Mouse (Mus musculus) embryonic facial prominence, embryonic 13.5 days (tissue): ENCODE results near the gene Adgrg3. TPM values are rescaled to one million over a fixed set of nuclear protein-coding genes. Genes with fewer than 3 reads are reported as not detected.
"Not testable (repeated sequence)": the region's sequence is repeated elsewhere in the genome, so short reads cannot be mapped to it uniquely, and the experiment has no call there.

Source experiments
- ATAC-seq: fragments of 200-750 bp; cut with Nextera tagmentation; 2 replicates; pipeline ENCODE4 v1.8.0; 2017; ENCODE audit warnings: low read depth; ENCODE audit not compliant: insufficient number of reproducible peaks, insufficient read depth, low FRiP score, low TSS enrichment
- H3K27ac ChIP-seq: fragments of 300-500 bp; sonication (generic); 2 replicates; pipeline ENCODE4 v1.5.1; 2015; ENCODE audit warnings: moderate library complexity, mild to moderate bottlenecking, inconsistent platforms
- H3K27me3 ChIP-seq: fragments of 300-500 bp; sonication (generic); 2 replicates; pipeline ENCODE4 v1.6.1; 2015; ENCODE audit warnings: mild to moderate bottlenecking, inconsistent platforms
- H3K36me3 ChIP-seq: fragments of 300-500 bp; sonication (generic); 2 replicates; pipeline ENCODE4 v1.6.1; 2015; ENCODE audit warnings: mild to moderate bottlenecking, inconsistent platforms
- H3K4me1 ChIP-seq: fragments of 300-500 bp; sonication (generic); 2 replicates; pipeline ENCODE4 v1.6.1; 2015; ENCODE audit warnings: inconsistent platforms
- H3K4me2 ChIP-seq: fragments of 300-500 bp; sonication (generic); 2 replicates; pipeline ENCODE4 v1.6.1; 2015; ENCODE audit warnings: moderate library complexity, mild to moderate bottlenecking, inconsistent platforms
- H3K4me3 ChIP-seq: fragments of 300-500 bp; sonication (generic); 2 replicates; pipeline ENCODE4 v1.5.1; 2015; ENCODE audit warnings: mild to moderate bottlenecking, inconsistent platforms
- H3K9ac ChIP-seq: fragments of 300-500 bp; sonication (generic); 2 replicates; pipeline ENCODE4 v1.6.1; 2015; ENCODE audit warnings: mild to moderate bottlenecking, inconsistent platforms
- H3K9me3 ChIP-seq: fragments of 300-500 bp; sonication (generic); 2 replicates; pipeline ENCODE4 v1.6.1; 2016; ENCODE audit warnings: inconsistent platforms
- WGBS: fragments of 180-500 bp; shearing (Covaris S2); methylation state at CpG from one replicate; pipeline ENCODE4 v1.1.7; 2015; ENCODE audit warnings: mixed read lengths; 5-methylcytosine and 5-hydroxymethylcytosine counted together
- polyA plus RNA-seq: library from polyadenylated mRNA; unstranded; fragments of >200 nt; fragmentation: Nextera tagmentation; extraction: Ambion mirVana; gene quantifications from 2 replicates; pipeline ENCODE4 v1.2.1, GENCODE M21; 2015

Adgrg3 gene
- polyA plus RNA-seq, 1 experiment from 2014 or later, result 2.8 TPM

GRCm38 (mm10) chr8:95001655-95002054 is 15.8 kb upstream of the Adgrg3 start:
- H3K9ac ChIP-seq, result no peak overlapping the region
- H3K4me1 ChIP-seq, result peaks cover 11% of the 10 kb centered on the region
- H3K4me2 ChIP-seq, result no peak overlapping the region
- H3K4me3 ChIP-seq, result no peak overlapping the region
- WGBS, result 10% methylated on average over 7 of the region's 7 CpGs
- no peaks in the 10 kb centered on the region for H3K36me3 ChIP-seq
- H3K9me3 ChIP-seq, result no peaks in the 10 kb centered on the region
- no peak for ATAC-seq
- H3K27me3 ChIP-seq, result no peaks in the 10 kb centered on the region; the same call in 1 of the 2 replicates
- H3K27ac ChIP-seq, result no peak overlapping the region

DNA sequence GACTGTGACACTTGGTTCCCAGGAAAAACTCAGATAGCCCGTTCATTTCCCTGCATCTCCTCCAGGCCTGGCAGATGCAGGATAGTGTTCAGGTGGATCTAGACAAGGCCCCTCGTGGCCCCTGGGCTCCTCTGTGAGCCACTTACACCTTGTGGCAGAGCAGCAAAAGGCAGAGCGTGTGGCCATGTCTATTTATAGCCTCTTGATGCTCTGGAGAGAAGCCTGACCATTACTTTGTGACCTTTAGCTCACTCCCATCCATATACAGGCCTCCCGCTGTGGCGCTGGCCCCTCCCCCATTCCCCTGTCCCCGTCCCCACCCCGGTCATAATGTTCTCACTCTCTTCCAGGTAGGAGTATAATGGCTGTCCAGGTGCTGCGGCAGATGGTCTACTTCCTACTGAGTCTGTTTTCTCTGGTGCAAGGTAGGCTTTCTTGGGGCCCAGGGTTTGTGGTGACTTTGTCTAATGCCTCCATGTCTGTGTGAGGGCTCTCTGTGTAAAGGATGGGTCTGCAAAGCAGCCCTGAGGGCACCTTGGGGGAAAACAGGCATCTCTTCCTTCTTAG is 15.3 kb upstream of the Adgrg3 start:
- Histone ChIP-seq H3K4me2 (no peak overlapping the region), H3K27me3 (no peaks in the 10 kb centered on the region; the same call in 1 of the 2 replicates), H3K36me3 (no peaks in the 10 kb centered on the region), H3K9me3 (no peaks in the 10 kb centered on the region), H3K27ac (no peak overlapping the region), H3K4me3 (no peak overlapping the region), H3K4me1 (peaks cover 11% of the 10 kb centered on the region), H3K9ac (no peak overlapping the region)
- WGBS, result 57% methylated on average over 8 of the region's 8 CpGs
- ATAC-seq, result no peak

GRCm38 (mm10) chr8:95012442-95012919 is 5.0 kb upstream of the Adgrg3 start:
- ATAC-seq, result no peak
- Histone ChIP-seq H3K4me2 (no peak overlapping the region), H3K27me3 (no peaks in the 10 kb centered on the region), H3K4me3 (no peak overlapping the region), H3K36me3 (no peaks in the 10 kb centered on the region; the same call in 1 of the 2 replicates), H3K9me3 (no peaks in the 10 kb centered on the region), H3K4me1 (no peaks in the 10 kb centered on the region), H3K27ac (no peak overlapping the region), H3K9ac (no peak overlapping the region)
- 77% methylated on average over 15 of the region's 15 CpGs for WGBS

DNA sequence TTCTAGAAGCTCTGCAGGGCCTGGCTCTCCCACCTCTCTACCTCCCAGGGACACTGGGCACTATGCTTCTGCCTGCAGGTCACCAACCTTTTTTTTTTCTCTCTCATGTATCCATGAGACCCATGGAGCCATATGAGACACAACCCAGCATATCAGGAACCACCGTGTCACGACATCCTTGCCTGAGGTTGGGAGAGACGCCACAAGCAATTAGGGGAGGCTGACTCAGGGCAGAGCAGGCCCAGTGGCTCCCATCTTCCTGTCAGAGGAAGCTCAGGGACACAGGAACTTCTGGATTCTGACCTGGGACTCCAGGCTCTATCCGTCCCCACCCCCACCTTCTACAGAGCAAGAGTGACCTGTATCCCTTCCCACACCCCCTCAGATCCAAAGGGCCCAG is 1.6 kb upstream of the Adgrg3 start:
- Histone ChIP-seq H3K9me3 (no peaks in the 10 kb centered on the region), H3K4me3 (no peak overlapping the region), H3K27ac (no peak overlapping the region), H3K36me3 (no peaks in the 10 kb centered on the region), H3K9ac (no peak overlapping the region), H3K27me3 (no peaks in the 10 kb centered on the region), H3K4me1 (no peaks in the 10 kb centered on the region), H3K4me2 (no peak overlapping the region)
- 65% methylated on average over 4 of the region's 4 CpGs for WGBS
- no peak for ATAC-seq

GRCm38 (mm10) chr8:95016684-95017083 is 808 bp upstream of the Adgrg3 start:
- H3K9ac ChIP-seq, result no peak overlapping the region
- WGBS, result 63% methylated on average over 4 of the region's 4 CpGs
- no peaks in the 10 kb centered on the region for H3K27me3 ChIP-seq
- H3K36me3 ChIP-seq, result no peaks in the 10 kb centered on the region
- H3K27ac ChIP-seq, result no peak overlapping the region
- no peaks in the 10 kb centered on the region for H3K4me1 ChIP-seq
- H3K4me2 ChIP-seq, result no peak overlapping the region
- no peak for ATAC-seq
- H3K4me3 ChIP-seq, result no peak overlapping the region
- H3K9me3 ChIP-seq, result no peaks in the 10 kb centered on the region

- 85% methylated on average over 9 of the region's 9 CpGs for WGBS
Measured at GRCm38 (mm10) chr8:95017969-95018635, 610 bp downstream of the Adgrg3 start.

DNA sequence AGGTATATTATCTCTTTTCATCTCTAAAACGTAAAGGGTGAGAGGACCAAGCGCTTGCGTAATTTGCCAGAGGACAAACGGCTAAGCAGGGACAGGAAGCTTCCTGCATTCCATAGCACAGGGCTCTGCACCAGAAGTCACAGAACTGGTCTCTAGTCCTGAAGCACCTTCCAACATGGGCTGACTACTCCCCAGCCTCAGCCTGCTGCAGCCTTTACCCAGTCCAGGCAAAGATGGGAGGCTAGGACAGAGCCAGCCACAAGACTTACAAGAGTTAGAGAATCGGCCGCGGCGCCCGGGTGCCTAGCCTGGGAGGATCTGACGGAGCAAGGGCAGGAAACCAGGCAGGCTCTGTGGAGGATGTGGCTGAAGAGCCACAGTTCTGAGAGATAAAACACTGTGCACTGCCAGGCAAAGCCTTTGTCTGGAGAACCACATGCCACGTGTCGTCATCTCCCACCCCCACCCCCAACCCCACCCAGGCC is 2.8 kb downstream of the Adgrg3 start:
- WGBS, result 66% methylated on average over 12 of the region's 12 CpGs
- no peak for ATAC-seq
- Histone ChIP-seq H3K9ac (no peak overlapping the region), H3K9me3 (no peaks in the 10 kb centered on the region), H3K4me1 (no peaks in the 10 kb centered on the region), H3K27me3 (no peaks in the 10 kb centered on the region), H3K4me3 (no peak overlapping the region), H3K27ac (peak overlapping the region; percentile 49; the same call in 1 of the 2 replicates), H3K4me2 (no peak overlapping the region), H3K36me3 (no peaks in the 10 kb centered on the region)

More at GRCm38 (mm10) chr8:95017969-95018635, 610 bp downstream of the Adgrg3 start:
- ATAC-seq, result 0 out of 2 replicates have a peak, but pooled peaks have one; percentile 6
- Histone ChIP-seq H3K27ac (no peak overlapping the region), H3K9me3 (no peaks in the 10 kb centered on the region), H3K4me3 (no peak overlapping the region), H3K4me2 (no peak overlapping the region), H3K27me3 (no peaks in the 10 kb centered on the region), H3K4me1 (no peaks in the 10 kb centered on the region), H3K36me3 (no peaks in the 10 kb centered on the region), H3K9ac (no peak overlapping the region)

- ATAC-seq, result no peak
- Histone ChIP-seq H3K4me1 (no peaks in the 10 kb centered on the region), H3K27me3 (no peaks in the 10 kb centered on the region), H3K9ac (no peak overlapping the region), H3K27ac (no peak overlapping the region), H3K4me3 (no peak overlapping the region), H3K9me3 (no peaks in the 10 kb centered on the region), H3K36me3 (no peaks in the 10 kb centered on the region), H3K4me2 (no peak overlapping the region)
- WGBS, result 78% methylated on average over 10 of the region's 10 CpGs
Measured at GRCm38 (mm10) chr8:95020821-95021220, 3.3 kb downstream of the Adgrg3 start.

DNA sequence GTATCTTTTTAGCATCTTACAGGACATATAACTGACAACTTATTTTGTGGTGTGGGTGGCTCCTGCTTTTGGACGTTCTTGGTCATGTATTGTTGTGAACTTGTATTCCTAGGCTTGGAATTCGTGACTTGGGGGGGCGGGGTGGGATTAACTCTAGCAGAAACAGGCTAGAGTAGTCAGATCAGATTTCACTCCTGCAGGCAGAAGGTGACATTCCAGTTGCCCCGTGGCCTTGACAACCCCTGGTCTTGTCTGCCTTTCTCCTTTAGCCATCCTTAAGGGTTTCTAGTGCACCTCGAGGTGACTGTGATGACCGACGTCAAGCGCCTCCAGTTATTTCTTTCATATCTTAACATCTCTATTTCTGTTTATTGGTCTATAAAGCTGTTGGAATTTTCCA is 5.7 kb downstream of the Adgrg3 start:
- Histone ChIP-seq H3K9ac (no peak overlapping the region), H3K36me3 (no peaks in the 10 kb centered on the region), H3K27me3 (no peaks in the 10 kb centered on the region), H3K4me3 (no peak overlapping the region), H3K27ac (no peak overlapping the region), H3K9me3 (no peaks in the 10 kb centered on the region), H3K4me1 (no peaks in the 10 kb centered on the region), H3K4me2 (no peak overlapping the region)
- 19% methylated on average over 8 of the region's 8 CpGs for WGBS
- no peak for ATAC-seq

DNA sequence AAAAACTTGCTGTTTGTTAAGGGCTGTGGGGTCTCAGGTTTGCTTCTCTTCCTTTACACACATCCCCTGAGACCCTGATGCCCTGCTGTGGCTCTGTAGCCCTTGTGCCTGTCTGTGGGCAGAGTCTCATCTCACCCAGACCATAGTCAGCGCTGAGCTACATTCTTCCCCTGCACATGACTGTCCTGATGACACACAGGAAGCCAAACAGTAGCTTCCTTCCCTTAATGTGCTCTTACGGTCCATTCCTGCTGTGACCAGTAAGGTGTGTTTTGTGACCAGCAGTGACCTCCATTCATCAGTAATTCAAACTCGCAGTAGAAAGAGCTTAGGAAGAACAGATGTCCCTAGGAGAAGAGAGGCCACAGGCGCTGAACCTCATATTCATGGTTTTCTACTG is 6.9 kb downstream of the Adgrg3 start:
- WGBS, result 80% methylated on average over 4 of the region's 4 CpGs
- ATAC-seq, result no peak
- no peak overlapping the region for H3K4me2 ChIP-seq
- no peak overlapping the region for H3K9ac ChIP-seq
- H3K9me3 ChIP-seq, result no peaks in the 10 kb centered on the region
- H3K4me1 ChIP-seq, result no peaks in the 10 kb centered on the region
- H3K27me3 ChIP-seq, result no peaks in the 10 kb centered on the region
- H3K4me3 ChIP-seq, result no peak overlapping the region
- no peaks in the 10 kb centered on the region for H3K36me3 ChIP-seq
- H3K27ac ChIP-seq, result no peak overlapping the region

GRCm38 (mm10) chr8:95025421-95025820 is 7.9 kb downstream of the Adgrg3 start:
- Histone ChIP-seq H3K36me3 (no peaks in the 10 kb centered on the region), H3K4me3 (no peak overlapping the region), H3K4me2 (no peak overlapping the region), H3K9ac (no peak overlapping the region), H3K27me3 (no peaks in the 10 kb centered on the region), H3K27ac (no peak overlapping the region), H3K4me1 (no peaks in the 10 kb centered on the region), H3K9me3 (no peaks in the 10 kb centered on the region)
- 63% methylated on average over 2 of the region's 2 CpGs for WGBS
- ATAC-seq, result no peak

DNA sequence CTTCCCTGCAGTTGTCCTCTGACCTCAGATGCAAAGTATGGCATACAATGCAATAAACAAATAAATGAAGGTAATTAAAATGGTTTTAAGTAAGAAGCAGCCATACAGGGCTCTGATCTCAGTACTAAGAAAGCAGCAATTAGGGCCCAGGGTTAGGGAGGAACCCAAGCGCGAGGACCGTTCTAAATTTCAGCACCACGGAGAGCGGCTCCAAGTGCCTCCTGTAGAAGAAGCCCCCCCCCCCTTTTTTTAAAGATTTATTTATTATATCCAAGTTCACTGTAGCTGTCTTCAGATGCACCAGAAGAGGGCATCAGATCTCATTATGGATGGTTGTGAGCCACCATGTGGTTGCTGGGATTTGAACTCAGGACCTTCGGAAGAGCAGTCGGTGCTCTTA is 10.9 kb downstream of the Adgrg3 start:
- H3K4me2 ChIP-seq, H3K27me3 ChIP-seq, ATAC-seq, H3K4me3 ChIP-seq, H3K9me3 ChIP-seq, H3K36me3 ChIP-seq, H3K4me1 ChIP-seq, H3K9ac ChIP-seq, H3K27ac ChIP-seq: not testable (repeated sequence)
- 57% methylated on average over 7 of the region's 7 CpGs for WGBS
